Mouse (Mus musculus) embryonic fibroblast, embryonic 13.5 days (primary cell): ENCODE data around the gene Nr6a1. TPM values are rescaled to one million over a fixed set of nuclear protein-coding genes. Genes with fewer than 3 reads are reported as not detected.

Experiments used
- H3K27ac ChIP-seq: 2 replicates; pipeline ENCODE4 v1.5.1; 2012; ENCODE audit warnings: low read length, control low read depth, inconsistent platforms; ENCODE audit not compliant: insufficient read depth
- H3K4me1 ChIP-seq: 2 replicates; pipeline ENCODE4 v1.6.1; 2011; ENCODE audit warnings: low read length; ENCODE audit not compliant: control insufficient read depth, insufficient read depth
- H3K4me3 ChIP-seq: 2 replicates; pipeline ENCODE4 v1.5.1; 2011; ENCODE audit warnings: mild to moderate bottlenecking, control low read depth, low read length; ENCODE audit not compliant: insufficient read depth
- CTCF ChIP-seq: IDR thresholded peaks from 2 replicates; pipeline ENCODE4 v1.5.1; 2011; ENCODE audit warnings: mild to moderate bottlenecking, control low read depth, low read length, moderate library complexity, borderline replicate concordance; ENCODE audit not compliant: insufficient read depth
- POLR2A ChIP-seq: IDR thresholded peaks from 2 replicates; pipeline ENCODE4 v1.6.1; 2011; ENCODE audit warnings: low read depth, mild to moderate bottlenecking, control low read depth, low read length, moderate library complexity
- polyA plus RNA-seq: library from polyadenylated mRNA; stranded (reverse); fragments of >200 nt; gene quantifications from 2 replicates; pipeline ENCODE4 v1.2.4, GENCODE M21; 2011; ENCODE audit warnings: low read depth; ENCODE audit not compliant: missing spikeins, insufficient read length

The Nr6a1 gene
- polyA plus RNA-seq, 1 experiment = 4.3 TPM

- Histone ChIP-seq H3K4me1 (peaks cover 14% of the 10 kb centered on the region), H3K4me3 (no peak overlapping the region), H3K27ac (no peak overlapping the region)
- no peak for TF ChIP-seq POLR2A
These were observed 152.6 kb downstream of the Nr6a1 start for GRCm38 (mm10) chr2:38774936-38775335.

GRCm38 (mm10) chr2:38771478-38771797 is 156.1 kb downstream of the Nr6a1 start:
- TF ChIP-seq CTCF = no peak
- no peak for TF ChIP-seq POLR2A
- peak overlapping the region; percentile 90; the same call in 1 of the 2 replicates for H3K27ac ChIP-seq
- peaks cover 14% of the 10 kb centered on the region for H3K4me1 ChIP-seq
- H3K4me3 ChIP-seq = no peak overlapping the region

GRCm38 (mm10) chr2:38770772-38771477 is 156.6 kb downstream of the Nr6a1 start:
- Histone ChIP-seq H3K4me1 (peaks cover 14% of the 10 kb centered on the region), H3K4me3 (no peak overlapping the region), H3K27ac (peak overlapping the region; percentile 90)
- TF ChIP-seq CTCF (no peak), POLR2A (no peak)

- no peak overlapping the region for H3K4me3 ChIP-seq
- no peak overlapping the region for H3K27ac ChIP-seq
- peaks cover 14% of the 10 kb centered on the region for H3K4me1 ChIP-seq
- TF ChIP-seq CTCF = no peak
- no peak for TF ChIP-seq POLR2A
These were observed 160.1 kb downstream of the Nr6a1 start for GRCm38 (mm10) chr2:38767177-38767931.

- Histone ChIP-seq H3K27ac (no peak overlapping the region), H3K4me1 (no peaks in the 10 kb centered on the region), H3K4me3 (no peak overlapping the region)
- TF ChIP-seq CTCF (no peak), POLR2A (no peak)
These were observed 187.6 kb downstream of the Nr6a1 start for GRCm38 (mm10) chr2:38739847-38740246.

GRCm38 (mm10) chr2:38739410-38739809 is 188.1 kb downstream of the Nr6a1 start:
- H3K4me3 ChIP-seq = no peak overlapping the region
- H3K27ac ChIP-seq = no peak overlapping the region
- TF ChIP-seq CTCF (peak; percentile 78), POLR2A (no peak)
- H3K4me1 ChIP-seq = no peaks in the 10 kb centered on the region

GRCm38 (mm10) chr2:38738601-38739301 is 188.7 kb downstream of the Nr6a1 start:
- no peak for TF ChIP-seq POLR2A
- TF ChIP-seq CTCF = no peak

GRCm38 (mm10) chr2:38735740-38736139 is 191.7 kb downstream of the Nr6a1 start:
- Histone ChIP-seq H3K27ac (no peak overlapping the region), H3K4me3 (no peak overlapping the region), H3K4me1 (no peaks in the 10 kb centered on the region)
- no peak for TF ChIP-seq CTCF
- no peak for TF ChIP-seq POLR2A

More at GRCm38 (mm10) chr2:38738601-38739301, 188.7 kb downstream of the Nr6a1 start:
- Histone ChIP-seq H3K4me3 (no peak overlapping the region), H3K4me1 (no peaks in the 10 kb centered on the region), H3K27ac (no peak overlapping the region)

- H3K4me3 ChIP-seq = no peak overlapping the region
- no peak for TF ChIP-seq CTCF
- TF ChIP-seq POLR2A = no peak
- no peaks in the 10 kb centered on the region for H3K4me1 ChIP-seq
- H3K27ac ChIP-seq = no peak overlapping the region
These were observed 192.8 kb downstream of the Nr6a1 start for GRCm38 (mm10) chr2:38734721-38735120.
